Mouse (Mus musculus) heart, embryonic 11.5 days (tissue): ENCODE measurements around the gene Gstm4. TPM values are rescaled to one million over a fixed set of nuclear protein-coding genes. Genes with fewer than 3 reads are reported as not detected.

Source experiments
- ATAC-seq: fragments of 200-750 bp; cut with Nextera tagmentation; replicated peaks from 2 replicates; pipeline ENCODE4 v1.8.0; 2017; ENCODE audit warnings: moderate library complexity; ENCODE audit not compliant: insufficient number of reproducible peaks, low FRiP score, low TSS enrichment
- H3K27ac ChIP-seq: fragments of 300-500 bp; sonication (generic); 2 replicates; pipeline ENCODE4 v1.5.1; 2014; ENCODE audit warnings: mild to moderate bottlenecking, low read depth, low read length
- H3K27me3 ChIP-seq: fragments of 300-500 bp; sonication (generic); 2 replicates; pipeline ENCODE4 v1.6.1; 2014; ENCODE audit warnings: mild to moderate bottlenecking, low read length, mixed read lengths; ENCODE audit not compliant: control insufficient read depth, insufficient read depth
- H3K36me3 ChIP-seq: fragments of 300-500 bp; sonication (generic); 2 replicates; pipeline ENCODE4 v1.6.1; 2014; ENCODE audit warnings: mild to moderate bottlenecking, low read length, moderate library complexity, mixed read lengths; ENCODE audit not compliant: control insufficient read depth, insufficient read depth
- H3K4me1 ChIP-seq: fragments of 300-500 bp; sonication (generic); 2 replicates; pipeline ENCODE4 v1.6.1; 2014; ENCODE audit warnings: low read length; ENCODE audit not compliant: control insufficient read depth, insufficient read depth
- H3K4me2 ChIP-seq: fragments of 300-500 bp; sonication (generic); 2 replicates; pipeline ENCODE4 v1.6.1; 2014; ENCODE audit warnings: mild to moderate bottlenecking, moderate library complexity
- H3K4me3 ChIP-seq: fragments of 300-500 bp; sonication (generic); 2 replicates; pipeline ENCODE4 v1.5.1; 2014; ENCODE audit warnings: low read depth, low read length
- H3K9ac ChIP-seq: fragments of 300-500 bp; sonication (generic); 2 replicates; pipeline ENCODE4 v1.6.1; 2014; ENCODE audit warnings: mild to moderate bottlenecking, low read depth, low read length, moderate library complexity
- H3K9me3 ChIP-seq: fragments of 300-500 bp; sonication (generic); replicated peaks from 2 replicates; pipeline ENCODE4 v1.6.1; 2016; ENCODE audit warnings: low read length; ENCODE audit not compliant: control insufficient read depth
- WGBS: fragments of 180-500 bp; shearing (Covaris S2); extraction: QIAGEN DNeasy Blood & Tissue Kit; methylation state at CpG from one replicate; pipeline ENCODE4 v1.1.7; 2014; ENCODE audit not compliant: insufficient replicate concordance; 5-methylcytosine and 5-hydroxymethylcytosine counted together
- polyA plus RNA-seq: library from polyadenylated mRNA; unstranded; fragments of >200 nt; fragmentation: Nextera tagmentation; extraction: Ambion mirVana; gene quantifications from 2 replicates; pipeline ENCODE4 v1.2.1, GENCODE M21; 2014

The Gstm4 gene
- polyA plus RNA-seq, 1 experiment from 2014 or later: 14.7 TPM

DNA sequence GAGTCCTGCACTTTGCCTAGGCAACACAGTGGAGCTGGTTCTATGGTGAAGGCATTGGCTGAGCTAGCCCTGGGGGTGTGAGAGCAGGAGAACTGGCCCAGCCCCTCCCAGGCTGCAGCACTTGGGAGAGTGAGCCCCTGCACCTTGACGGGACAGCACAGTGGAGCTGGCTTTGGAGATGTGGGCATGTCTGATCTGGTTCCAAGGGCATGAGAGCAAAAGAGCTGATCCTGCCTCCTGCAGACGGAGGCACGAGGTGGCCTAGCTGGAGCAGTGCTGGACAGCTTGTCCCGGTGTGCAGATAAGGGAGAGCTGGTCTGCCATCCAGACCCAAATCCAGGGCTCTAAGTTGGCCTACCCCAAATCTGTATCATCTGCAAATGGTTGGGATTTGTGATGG is 20.0 kb upstream of the Gstm4 start:
- Histone ChIP-seq H3K9ac (no peak overlapping the region), H3K4me2 (no peak overlapping the region), H3K27ac (no peak overlapping the region), H3K27me3 (no peaks in the 10 kb centered on the region), H3K4me1 (peaks cover 10% of the 10 kb centered on the region), H3K4me3 (no peak overlapping the region), H3K36me3 (no peaks in the 10 kb centered on the region), H3K9me3 (no peaks in the 10 kb centered on the region)
- WGBS: 48% methylated on average over 4 of the region's 4 CpGs
- ATAC-seq: no peak

GRCm38 (mm10) chr3:108062648-108063047 is 18.0 kb upstream of the Gstm4 start:
- Histone ChIP-seq H3K9me3 (no peaks in the 10 kb centered on the region), H3K4me3 (no peak overlapping the region), H3K9ac (no peak overlapping the region), H3K36me3 (no peaks in the 10 kb centered on the region), H3K27me3 (no peaks in the 10 kb centered on the region), H3K4me1 (no peaks in the 10 kb centered on the region), H3K4me2 (no peak overlapping the region), H3K27ac (no peak overlapping the region)
- ATAC-seq: no peak
- WGBS: 80% methylated on average over 8 of the region's 8 CpGs

DNA sequence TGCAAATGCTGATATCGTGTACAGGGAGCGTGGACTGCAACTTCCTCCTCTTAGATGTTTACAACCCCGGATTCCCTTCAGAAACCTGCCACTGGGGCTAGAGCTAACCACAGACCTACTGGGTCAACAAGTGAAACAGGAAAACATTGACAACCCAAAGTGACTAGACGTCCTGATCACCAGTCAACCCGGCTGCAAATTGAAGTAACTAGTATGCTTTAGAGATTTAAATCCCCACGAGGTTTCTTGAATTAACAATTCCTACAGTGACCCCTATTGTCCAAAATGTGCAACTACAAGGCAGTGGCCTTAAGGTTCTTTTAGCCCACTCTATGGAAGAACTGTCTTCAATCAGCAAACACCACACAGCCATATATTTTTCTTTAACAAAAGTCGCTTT is 16.7 kb upstream of the Gstm4 start:
- H3K9me3 ChIP-seq: no peaks in the 10 kb centered on the region
- WGBS: 20% methylated on average over 7 of the region's 7 CpGs
- peak overlapping the region; percentile 51 for H3K4me2 ChIP-seq
- H3K9ac ChIP-seq: no peak overlapping the region
- H3K4me1 ChIP-seq: no peaks in the 10 kb centered on the region
- no peak overlapping the region for H3K4me3 ChIP-seq
- no peak for ATAC-seq
- no peaks in the 10 kb centered on the region for H3K36me3 ChIP-seq
- no peaks in the 10 kb centered on the region for H3K27me3 ChIP-seq
- no peak overlapping the region for H3K27ac ChIP-seq

GRCm38 (mm10) chr3:108050493-108050892 is 5.8 kb upstream of the Gstm4 start:
- 85% methylated on average over 5 of the region's 5 CpGs for WGBS
- ATAC-seq: no peak
- no peak overlapping the region for H3K9ac ChIP-seq

GRCm38 (mm10) chr3:108048306-108048705 is 3.6 kb upstream of the Gstm4 start:
- Histone ChIP-seq H3K9ac (no peak overlapping the region), H3K9me3 (no peaks in the 10 kb centered on the region), H3K27ac (no peak overlapping the region), H3K36me3 (no peaks in the 10 kb centered on the region), H3K4me1 (peaks cover 4% of the 10 kb centered on the region; the same call in 1 of the 2 replicates), H3K4me3 (no peak overlapping the region), H3K27me3 (no peaks in the 10 kb centered on the region), H3K4me2 (no peak overlapping the region)
- 57% methylated on average over 3 of the region's 3 CpGs for WGBS
- no peak for ATAC-seq

More at GRCm38 (mm10) chr3:108050493-108050892, 5.8 kb upstream of the Gstm4 start:
- Histone ChIP-seq H3K4me3 (no peak overlapping the region), H3K27ac (no peak overlapping the region), H3K9me3 (no peaks in the 10 kb centered on the region), H3K36me3 (no peaks in the 10 kb centered on the region), H3K4me1 (no peaks in the 10 kb centered on the region), H3K27me3 (no peaks in the 10 kb centered on the region), H3K4me2 (no peak overlapping the region)

DNA sequence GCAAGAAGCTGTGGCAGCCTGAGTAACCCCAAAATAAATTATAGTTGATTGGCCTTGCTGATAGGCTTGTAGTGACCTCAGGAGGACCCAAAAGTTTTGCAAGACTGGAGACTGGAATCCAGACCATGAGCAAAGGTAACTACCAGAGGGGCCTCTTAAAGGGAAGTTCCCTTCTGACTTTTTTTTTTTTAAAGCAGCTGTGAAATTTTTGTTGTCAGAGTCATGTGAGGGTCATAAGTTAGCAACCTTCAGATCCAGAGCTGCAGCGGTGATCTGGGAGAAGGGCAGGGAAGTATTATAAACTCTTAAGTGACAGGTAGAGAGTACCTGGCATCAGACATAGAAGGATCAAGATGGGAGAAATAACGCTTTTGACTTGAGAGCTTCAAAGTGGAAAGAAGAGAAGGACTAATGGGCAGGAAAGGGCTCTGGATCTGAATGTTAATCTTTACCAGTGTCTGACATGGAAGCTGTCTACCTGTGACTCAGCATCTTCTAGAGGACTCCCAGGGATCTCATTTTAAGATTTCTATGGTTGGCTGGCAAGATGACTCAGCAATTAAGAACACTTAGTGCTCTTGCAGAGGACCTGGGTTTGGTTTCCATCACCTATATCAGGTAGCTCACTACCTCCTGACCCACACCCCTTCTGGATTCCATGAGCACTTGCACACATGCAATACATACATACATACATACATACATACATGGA is 2.4 kb upstream of the Gstm4 start:
- H3K9me3 ChIP-seq: no peaks in the 10 kb centered on the region
- peaks cover 4% of the 10 kb centered on the region; the same call in 1 of the 2 replicates for H3K4me1 ChIP-seq
- no peak for ATAC-seq
- 80% methylated on average over 2 of the region's 2 CpGs for WGBS
- H3K9ac ChIP-seq: no peak overlapping the region
- no peak overlapping the region for H3K4me2 ChIP-seq
- no peaks in the 10 kb centered on the region for H3K36me3 ChIP-seq
- no peaks in the 10 kb centered on the region for H3K27me3 ChIP-seq
- H3K4me3 ChIP-seq: no peak overlapping the region
- H3K27ac ChIP-seq: no peak overlapping the region

DNA sequence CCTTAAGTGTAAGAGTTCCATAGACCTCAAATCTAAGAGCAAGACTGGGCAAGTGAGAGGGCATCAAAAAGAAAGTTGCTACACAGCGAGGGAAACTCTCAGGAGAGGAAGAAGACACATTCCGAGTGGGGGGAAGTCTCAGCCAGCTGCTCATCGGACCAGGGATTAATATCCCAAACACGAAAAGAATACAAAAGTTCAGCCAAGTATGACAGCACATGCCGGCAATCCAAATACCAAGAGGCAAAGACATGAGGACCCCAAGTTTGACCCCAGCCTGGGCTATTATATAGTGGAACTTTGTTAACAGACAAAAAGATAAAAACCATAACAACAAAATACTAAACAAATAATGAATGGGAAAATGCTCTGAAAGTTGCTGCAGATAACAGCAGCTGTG is 11.5 kb downstream of the Gstm4 start:
- no peak for ATAC-seq
- no peak overlapping the region for H3K27ac ChIP-seq
- H3K4me1 ChIP-seq: no peaks in the 10 kb centered on the region
- H3K27me3 ChIP-seq: peaks cover 6% of the 10 kb centered on the region; the same call in 1 of the 2 replicates
- no peak overlapping the region for H3K9ac ChIP-seq
- H3K4me2 ChIP-seq: no peak overlapping the region
- H3K9me3 ChIP-seq: no peaks in the 10 kb centered on the region
- no peaks in the 10 kb centered on the region for H3K36me3 ChIP-seq
- 74% methylated on average over 5 of the region's 5 CpGs for WGBS
- no peak overlapping the region for H3K4me3 ChIP-seq

DNA sequence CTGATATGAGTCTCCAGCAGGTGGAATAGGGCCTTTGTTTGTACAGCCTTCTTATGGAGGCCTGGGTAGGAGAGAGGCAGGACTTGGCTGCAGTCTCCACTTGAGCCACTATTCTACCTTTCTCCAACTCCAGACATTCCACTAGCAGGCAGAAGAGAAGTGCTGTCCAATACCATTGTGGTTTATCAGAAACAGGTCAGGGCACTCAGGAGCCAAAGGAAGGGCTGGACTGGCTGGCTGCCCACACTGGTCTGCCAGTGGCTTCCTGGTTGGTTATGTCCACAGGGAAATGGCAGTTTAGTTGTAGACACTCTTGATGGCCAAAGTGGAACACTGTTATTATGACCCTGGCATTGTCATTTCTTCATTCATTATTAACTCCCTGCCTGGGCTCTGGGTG is 12.6 kb downstream of the Gstm4 start:
- H3K9me3 ChIP-seq: no peaks in the 10 kb centered on the region
- H3K27ac ChIP-seq: no peak overlapping the region
- no peak overlapping the region for H3K4me2 ChIP-seq
- H3K4me3 ChIP-seq: no peak overlapping the region
- H3K9ac ChIP-seq: no peak overlapping the region
- peaks cover 6% of the 10 kb centered on the region; the same call in 1 of the 2 replicates for H3K27me3 ChIP-seq
- no peaks in the 10 kb centered on the region for H3K36me3 ChIP-seq
- ATAC-seq: no peak
- no peaks in the 10 kb centered on the region for H3K4me1 ChIP-seq
